Mouse (Mus musculus) forebrain, embryonic 11.5 days (tissue): ENCODE measurements around the gene Acyp2. TPM values are rescaled to one million over a fixed set of nuclear protein-coding genes. Genes with fewer than 3 reads are reported as not detected.

Source experiments
- ATAC-seq: fragments of 200-750 bp; cut with Nextera tagmentation; replicated peaks from 2 replicates; pipeline ENCODE4 v1.8.0; 2017; ENCODE audit warnings: moderate TSS enrichment; ENCODE audit not compliant: low FRiP score
- DNase-seq: peaks from one replicate; pipeline ENCODE4 v3.0.0-alpha.2; 2017; ENCODE audit warnings: low spot score
- H3K27ac ChIP-seq: fragments of 300-500 bp; sonication (generic); 2 replicates; pipeline ENCODE4 v1.5.1; 2014; ENCODE audit warnings: low read depth, low read length
- H3K27me3 ChIP-seq: fragments of 300-500 bp; sonication (generic); 2 replicates; pipeline ENCODE4 v1.6.1; 2014; ENCODE audit warnings: mild to moderate bottlenecking, low read length, mixed read lengths; ENCODE audit not compliant: control insufficient read depth, insufficient read depth
- H3K36me3 ChIP-seq: fragments of 300-500 bp; sonication (generic); 2 replicates; pipeline ENCODE4 v1.6.1; 2014; ENCODE audit warnings: mild to moderate bottlenecking, low read length, moderate library complexity, mixed read lengths; ENCODE audit not compliant: control insufficient read depth, insufficient read depth
- H3K4me1 ChIP-seq: fragments of 300-500 bp; sonication (generic); replicated peaks from 2 replicates; pipeline ENCODE4 v1.6.1; 2014; ENCODE audit warnings: low read length, mixed read lengths; ENCODE audit not compliant: control insufficient read depth, insufficient read depth
- H3K4me2 ChIP-seq: fragments of 300-500 bp; sonication (generic); 2 replicates; pipeline ENCODE4 v1.6.1; 2014; ENCODE audit warnings: low read depth, mild to moderate bottlenecking, low read length, moderate library complexity, mixed read lengths; ENCODE audit not compliant: severe bottlenecking
- H3K4me3 ChIP-seq: fragments of 300-500 bp; sonication (generic); 2 replicates; pipeline ENCODE4 v1.5.1; 2014; ENCODE audit warnings: low read depth, low read length
- H3K9ac ChIP-seq: fragments of 300-500 bp; sonication (generic); 2 replicates; pipeline ENCODE4 v1.6.1; 2014; ENCODE audit warnings: low read length
- H3K9me3 ChIP-seq: fragments of 300-500 bp; sonication (generic); 2 replicates; pipeline ENCODE4 v1.6.1; 2016; ENCODE audit warnings: low read length, mixed read lengths; ENCODE audit not compliant: control insufficient read depth
- WGBS: fragments of 180-500 bp; shearing (Covaris S2); extraction: QIAGEN DNeasy Blood & Tissue Kit; methylation state at CpG from one replicate; pipeline ENCODE4 v1.1.7; 2014; 5-methylcytosine and 5-hydroxymethylcytosine counted together
- polyA plus RNA-seq: library from polyadenylated mRNA; unstranded; fragments of >200 nt; fragmentation: Nextera tagmentation; extraction: Ambion mirVana; gene quantifications from 2 replicates; pipeline ENCODE4 v1.2.1, GENCODE M21; 2014

Gene Acyp2
- 6.1 and 8.2 TPM in 2 replicates for polyA plus RNA-seq

GRCm38 (mm10) chr11:30649001-30649637, at the start of gene Acyp2:
Gene Acyp2, minus strand, starts transcription at chr11:30649587.
- Histone ChIP-seq H3K27me3 (no peaks in the 10 kb centered on the region), H3K27ac (0 out of 2 replicates have a peak within 1 kb of the TSS, but pooled peaks have one; percentile 57), H3K9me3 (no peaks in the 10 kb centered on the region), H3K4me3 (peak within 1 kb of the TSS; percentile 59), H3K4me2 (peak within 1 kb of the TSS; percentile 57), H3K4me1 (no peaks in the 10 kb centered on the region), H3K36me3 (no peaks in the 10 kb centered on the region), H3K9ac (peak within 1 kb of the TSS; percentile 90)
- peak; percentile 89 for DNase-seq
- WGBS = 0% methylated on average over 40 of the region's 40 CpGs
- ATAC-seq = peak; percentile 96

GRCm38 (mm10) chr11:30689421-30689820, 40.0 kb upstream of the Acyp2 start:
- Histone ChIP-seq H3K9ac (no peak overlapping the region), H3K4me2 (no peak overlapping the region), H3K4me3 (no peak overlapping the region), H3K9me3 (no peaks in the 10 kb centered on the region), H3K36me3 (no peaks in the 10 kb centered on the region), H3K27me3 (no peaks in the 10 kb centered on the region), H3K4me1 (no peaks in the 10 kb centered on the region), H3K27ac (no peak overlapping the region)
- DNase-seq (no peak), ATAC-seq (no peak)
- 76% methylated on average over 1 of the region's 1 CpGs for WGBS

GRCm38 (mm10) chr11:30676086-30676485, 26.7 kb upstream of the Acyp2 start:
- Histone ChIP-seq H3K9ac (no peak overlapping the region), H3K27me3 (no peaks in the 10 kb centered on the region), H3K4me2 (no peak overlapping the region), H3K9me3 (no peaks in the 10 kb centered on the region), H3K4me1 (no peaks in the 10 kb centered on the region), H3K27ac (no peak overlapping the region), H3K4me3 (no peak overlapping the region), H3K36me3 (no peaks in the 10 kb centered on the region)
- ATAC-seq = no peak
- WGBS = 68% methylated on average over 1 of the region's 1 CpGs
- DNase-seq = no peak

- H3K27ac ChIP-seq = no peak overlapping the region
- ATAC-seq = no peak
- no peaks in the 10 kb centered on the region for H3K4me1 ChIP-seq
- no peaks in the 10 kb centered on the region for H3K9me3 ChIP-seq
- no peak overlapping the region for H3K4me2 ChIP-seq
- no peak overlapping the region for H3K4me3 ChIP-seq
- no peaks in the 10 kb centered on the region for H3K27me3 ChIP-seq
- no peaks in the 10 kb centered on the region for H3K36me3 ChIP-seq
- 27% methylated on average over 1 of the region's 1 CpGs for WGBS
- DNase-seq = no peak
- H3K9ac ChIP-seq = no peak overlapping the region
Observed at GRCm38 (mm10) chr11:30672719-30673118, 23.3 kb upstream of the Acyp2 start.

GRCm38 (mm10) chr11:30663001-30663400, 13.6 kb upstream of the Acyp2 start:
- no peaks in the 10 kb centered on the region for H3K27me3 ChIP-seq
- no peak for DNase-seq
- H3K9ac ChIP-seq = no peak overlapping the region
- H3K4me1 ChIP-seq = no peaks in the 10 kb centered on the region
- ATAC-seq = no peak
- H3K4me2 ChIP-seq = no peak overlapping the region
- no peaks in the 10 kb centered on the region for H3K36me3 ChIP-seq
- H3K9me3 ChIP-seq = no peaks in the 10 kb centered on the region
- H3K27ac ChIP-seq = no peak overlapping the region
- no peak overlapping the region for H3K4me3 ChIP-seq
- 79% methylated on average over 3 of the region's 3 CpGs for WGBS

DNA sequence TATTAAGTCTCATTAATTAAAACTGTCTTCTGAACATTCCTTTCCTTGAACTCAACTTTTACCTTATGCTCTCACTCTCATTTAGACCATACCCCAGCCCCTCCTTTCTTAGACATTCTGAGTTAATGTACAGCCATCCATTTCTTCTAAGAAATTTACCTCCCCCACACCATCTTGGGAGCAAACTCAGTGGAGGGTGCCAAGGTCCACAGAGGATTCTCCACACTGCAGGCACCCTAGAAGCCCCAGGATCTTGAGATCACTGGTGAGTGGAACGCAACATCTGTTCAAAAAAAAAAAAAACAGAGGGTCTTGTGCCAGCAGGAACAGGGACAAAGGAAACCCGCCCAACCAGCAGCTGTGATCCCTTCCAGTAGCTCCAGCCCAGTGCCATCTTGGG, 13.2 kb upstream of the Acyp2 start:
- no peak overlapping the region for H3K4me2 ChIP-seq
- no peak overlapping the region for H3K9ac ChIP-seq
- WGBS = 89% methylated on average over 2 of the region's 2 CpGs
- H3K9me3 ChIP-seq = no peaks in the 10 kb centered on the region
- H3K27ac ChIP-seq = no peak overlapping the region
- no peaks in the 10 kb centered on the region for H3K36me3 ChIP-seq
- H3K4me1 ChIP-seq = no peaks in the 10 kb centered on the region
- no peak for DNase-seq
- H3K27me3 ChIP-seq = no peaks in the 10 kb centered on the region
- ATAC-seq = no peak
- H3K4me3 ChIP-seq = no peak overlapping the region

- DNase-seq (no peak), ATAC-seq (peak; percentile 39; the same call in 1 of the 2 replicates)
- no peak overlapping the region for H3K27ac ChIP-seq
- no peaks in the 10 kb centered on the region for H3K9me3 ChIP-seq
- no peaks in the 10 kb centered on the region for H3K36me3 ChIP-seq
- no peaks in the 10 kb centered on the region for H3K27me3 ChIP-seq
- 36% methylated on average over 2 of the region's 2 CpGs for WGBS
- H3K4me3 ChIP-seq = no peak overlapping the region
- no peak overlapping the region for H3K4me2 ChIP-seq
- no peaks in the 10 kb centered on the region for H3K4me1 ChIP-seq
- H3K9ac ChIP-seq = no peak overlapping the region
Observed at GRCm38 (mm10) chr11:30657069-30657468, 7.7 kb upstream of the Acyp2 start.

DNA sequence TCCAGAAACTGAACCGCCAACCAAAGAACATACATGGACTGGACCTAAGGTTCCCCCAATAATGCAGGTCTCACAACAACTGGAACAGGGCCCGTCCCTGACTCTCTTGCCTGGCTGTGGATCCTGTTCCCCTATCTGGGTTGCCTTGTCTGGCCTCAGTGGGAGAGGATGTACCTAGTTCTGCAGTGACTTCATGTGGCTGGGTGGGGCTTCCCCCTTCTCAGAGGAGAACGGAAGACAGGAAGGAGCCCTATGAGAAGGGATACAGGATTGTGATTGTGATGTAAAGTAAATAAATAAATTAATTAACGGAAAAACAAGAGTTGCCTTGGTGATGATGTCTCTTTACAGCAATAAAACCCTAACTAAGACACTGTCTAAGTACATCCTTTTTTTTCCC, 6.7 kb upstream of the Acyp2 start:
- DNase-seq (no peak), ATAC-seq (no peak)
- Histone ChIP-seq H3K4me3 (no peak overlapping the region), H3K4me2 (no peak overlapping the region), H3K27me3 (no peaks in the 10 kb centered on the region), H3K27ac (no peak overlapping the region), H3K9ac (no peak overlapping the region), H3K36me3 (no peaks in the 10 kb centered on the region), H3K4me1 (no peaks in the 10 kb centered on the region), H3K9me3 (no peaks in the 10 kb centered on the region)
- 91% methylated on average over 4 of the region's 4 CpGs for WGBS

DNA sequence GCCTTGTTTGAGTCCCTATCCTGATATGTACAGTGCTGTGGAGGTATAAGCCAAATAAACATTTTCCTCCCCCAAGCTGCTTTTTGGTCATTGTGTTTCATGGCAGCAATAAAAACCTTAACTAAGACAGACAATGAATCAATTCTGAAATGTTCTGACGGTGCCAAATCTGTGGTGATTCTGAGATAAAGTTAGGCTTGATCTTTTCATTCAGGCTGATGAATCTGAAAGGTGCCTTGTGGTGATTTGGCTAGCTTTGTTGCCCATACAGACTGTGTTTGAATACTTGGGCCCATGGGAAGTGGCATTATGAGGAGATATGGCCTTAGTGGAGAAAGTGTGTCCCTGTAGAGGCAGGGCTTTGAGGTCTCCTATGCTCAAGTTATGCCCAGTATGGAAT, 1.0 kb upstream of the Acyp2 start:
- Histone ChIP-seq H3K36me3 (no peaks in the 10 kb centered on the region), H3K9me3 (no peaks in the 10 kb centered on the region), H3K4me3 (no peak overlapping the region), H3K27ac (no peak overlapping the region), H3K27me3 (no peaks in the 10 kb centered on the region), H3K4me1 (no peaks in the 10 kb centered on the region), H3K9ac (no peak overlapping the region), H3K4me2 (no peak overlapping the region)
- ATAC-seq (no peak), DNase-seq (no peak)
- 89% methylated on average over 1 of the region's 1 CpGs for WGBS
